9 mouse cellular contexts compared by ENCODE assay signal in genomic region chr8:58911677-58912076, GRCm38 (mm10). TPM values are rescaled to one million over a fixed set of nuclear protein-coding genes. Genes with fewer than 3 reads are reported as not detected.
A peak's percentile ranks its signal among the peaks of the same experiment; 100 is the strongest.
DNase-seq lines count a peak whose midpoint lies in the region; ATAC-seq and TF ChIP-seq lines count a peak whose summit lies in the region.
"Had no signal": no experiment of that assay in that cellular context is flagged by ENCODE, and none has a peak within 500 bp of the region (broad histone marks: within the 10 kb centered on the region; RNA-seq: fewer than 3 reads in every experiment).

Gene BC030500, plus strand, starts transcription at chr8:58911755.

- no peaks in the 10 kb centered on the region for H3K9me3 ChIP-seq in heart, postnatal 0 days (replicated peaks; ENCODE audit: control insufficient read depth, low read length)
- H3K9me3 ChIP-seq in forebrain, embryonic 12.5 days: no peaks in the 10 kb centered on the region
- H3K9me3 ChIP-seq in limb, embryonic 15.5 days: no peaks in the 10 kb centered on the region

- H3K9ac ChIP-seq in heart, postnatal 0 days (replicated peaks; ENCODE audit: low read depth, low read length): 0 out of 2 replicates have a peak within 1 kb of the TSS, but pooled peaks have one; percentile 8
- peak within 1 kb of the TSS; percentile 65 for H3K9ac ChIP-seq in forebrain, embryonic 12.5 days
- peak within 1 kb of the TSS; percentile 5; the same call in 1 of the 2 replicates for H3K9ac ChIP-seq in limb, embryonic 15.5 days

- TF ChIP-seq EP300 in heart, postnatal 0 days (IDR thresholded peaks at IDR 0.05; ENCODE audit: low read depth): no peak

- H3K36me3 ChIP-seq in heart, postnatal 0 days (replicated peaks; ENCODE audit: control insufficient read depth, insufficient read depth, low read length): no peaks in the 10 kb centered on the region
- no peaks in the 10 kb centered on the region for H3K36me3 ChIP-seq in forebrain, embryonic 12.5 days (replicated peaks)
- H3K36me3 ChIP-seq in limb, embryonic 15.5 days: no peaks in the 10 kb centered on the region

- DNase-seq in heart, postnatal 0 days (ENCODE audit: low spot score): no peak
- no peak for DNase-seq in heart, adult 18-20 months
- peak; percentile 12 for DNase-seq in ES-CJ7 (ENCODE audit: low read depth, low spot score)
- no peak for DNase-seq in MN1 (ENCODE audit: low spot score)
- no peak for DNase-seq in thymus, adult 18-20 months

- no peak within 1 kb of the TSS for H3K27ac ChIP-seq in heart, postnatal 0 days (ENCODE audit: low read depth)
- no peak within 1 kb of the TSS for H3K27ac ChIP-seq in forebrain, embryonic 12.5 days
- H3K27ac ChIP-seq in limb, embryonic 15.5 days: no peak within 1 kb of the TSS

- WGBS in heart, postnatal 0 days: 10% methylated on average over 14 of the region's 14 CpGs
- 7% methylated on average over 14 of the region's 14 CpGs for WGBS in forebrain, embryonic 12.5 days
- WGBS in limb, embryonic 15.5 days: 6% methylated on average over 14 of the region's 14 CpGs

- H3K4me2 ChIP-seq in heart, postnatal 0 days (ENCODE audit: low read depth, low read length): peak within 1 kb of the TSS; percentile 87
- H3K4me2 ChIP-seq in forebrain, embryonic 12.5 days: peak within 1 kb of the TSS; percentile 96
- H3K4me2 ChIP-seq in limb, embryonic 15.5 days: peak within 1 kb of the TSS; percentile 94

- H3K27me3 ChIP-seq in heart, postnatal 0 days (ENCODE audit: control insufficient read depth, insufficient read depth, low read length): peaks cover 26% of the 10 kb centered on the region
- peaks cover 21% of the 10 kb centered on the region for H3K27me3 ChIP-seq in forebrain, embryonic 12.5 days
- H3K27me3 ChIP-seq in limb, embryonic 15.5 days: peaks cover 26% of the 10 kb centered on the region

- TF ChIP-seq CTCF in heart, postnatal 0 days (IDR thresholded peaks at IDR 0.05; ENCODE audit: low read depth): no peak

- H3K4me3 ChIP-seq in heart, postnatal 0 days (ENCODE audit: low read depth, low read length): peak within 1 kb of the TSS; percentile 49
- H3K4me3 ChIP-seq in forebrain, embryonic 12.5 days (replicated peaks): peak within 1 kb of the TSS; percentile 64
- H3K4me3 ChIP-seq in limb, embryonic 15.5 days: peak within 1 kb of the TSS; percentile 51

- ATAC-seq in heart, postnatal 0 days (ENCODE audit: insufficient read depth, low read depth): no peak
- ATAC-seq in forebrain, embryonic 12.5 days (ENCODE audit: low FRiP score): no peak
- no peak for ATAC-seq in limb, embryonic 15.5 days (ENCODE audit: insufficient number of reproducible peaks, low FRiP score, low TSS enrichment, low read depth)
- no peak for ATAC-seq in monocyte, adult 5-6 weeks (replicated peaks; ENCODE audit: insufficient number of reproducible peaks, low FRiP score, low TSS enrichment, poor library complexity, severe bottlenecking)
- ATAC-seq: Patski had no signal

- H3K4me1 ChIP-seq in heart, postnatal 0 days (ENCODE audit: control insufficient read depth, insufficient read depth): peaks cover 4% of the 10 kb centered on the region; the same call in 1 of the 2 replicates
- peaks cover 11% of the 10 kb centered on the region; the same call in 1 of the 2 replicates for H3K4me1 ChIP-seq in forebrain, embryonic 12.5 days
- peaks cover 16% of the 10 kb centered on the region for H3K4me1 ChIP-seq in limb, embryonic 15.5 days

RNA-seq across cellular contexts. Expression of gene BC030500, which starts in this region (rescaled TPM):
- not detected in 2 replicates for total RNA-seq in heart, postnatal 0 days (2014; rRNA removed; ENCODE audit: low replicate concordance)
- 0.07 TPM in 1 of 2 replicates, not detected in the other for polyA plus RNA-seq in heart, postnatal 0 days (2015; fragmentation: Nextera tagmentation; extraction: Ambion mirVana)
- not detected for total RNA-seq in heart, adult 18-20 months (2021)
- polyA plus RNA-seq in forebrain, embryonic 12.5 days (2016; fragmentation: Nextera tagmentation; extraction: Ambion mirVana): 2.9 and 3.2 TPM in 2 replicates
- 0.29 and 0.31 TPM in 2 replicates for polyA plus RNA-seq in limb, embryonic 15.5 days (2015; fragmentation: Nextera tagmentation; extraction: Ambion mirVana)
- total RNA-seq in monocyte, adult 5-6 weeks (2017): 6.6 TPM in 1 of 3 replicates, not detected in the others
- polyA plus RNA-seq: Patski had no signal

Comparison
In these comparisons a context has a peak if more than half of its experiments do, and no peak if none do; other contexts are left out.
1. H3K9ac ChIP-seq: peak in every context shown above with its lines; median percentile 65 in forebrain, embryonic 12.5 days; 8 in heart, postnatal 0 days; 5 in limb, embryonic 15.5 days.